Mouse (Mus musculus): ENCODE data around the gene Dis3l. TPM values are rescaled to one million over a fixed set of nuclear protein-coding genes. Genes with fewer than 3 reads are reported as not detected.

Gene Dis3l
- polyA plus RNA-seq, 1 experiment from 2014 or later: 17.6 TPM

DNA sequence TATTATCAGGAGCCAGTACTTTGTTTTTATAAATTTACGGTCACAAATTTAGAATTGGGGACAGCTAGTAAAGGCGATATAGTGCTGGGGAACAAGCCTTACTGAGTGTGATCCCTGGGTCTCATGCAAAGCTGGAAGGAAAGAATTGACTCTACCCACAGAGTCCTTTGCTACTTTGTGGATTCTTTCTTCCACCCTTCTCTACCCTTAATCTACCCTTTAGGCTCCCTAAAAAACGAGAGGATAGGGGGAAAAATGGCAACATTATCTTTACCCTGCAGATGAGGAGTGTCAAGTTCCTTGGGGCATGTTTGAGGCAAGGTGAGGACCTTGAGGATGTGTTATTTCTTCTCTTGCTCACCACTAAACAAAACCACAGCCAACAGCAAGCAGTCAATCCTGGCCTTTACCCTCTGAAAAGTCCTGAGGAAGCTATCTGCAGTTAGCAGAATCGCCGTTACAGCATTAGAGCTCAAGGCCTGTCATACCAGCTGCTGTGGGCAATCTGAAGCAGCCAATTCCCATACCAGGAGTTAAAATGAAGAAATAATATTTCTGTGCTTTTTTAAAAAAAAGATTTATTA is 58.6 kb downstream of the Dis3l start:
- Histone ChIP-seq H3K27ac (ENCODE audit: low read length) (no peak overlapping the region), H3K27me3 (ENCODE audit: control insufficient read depth, insufficient read depth, low read length) (no peaks in the 10 kb centered on the region), H3K9me3 (replicated peaks; ENCODE audit: control insufficient read depth, low read length) (no peaks in the 10 kb centered on the region), H3K4me2 (ENCODE audit: low read depth, low read length) (peak overlapping the region; percentile 79), H3K4me1 (ENCODE audit: control insufficient read depth, insufficient read depth, low read length) (peaks cover 7% of the 10 kb centered on the region; the same call in 1 of the 2 replicates), H3K4me3 (replicated peaks; ENCODE audit: low read length) (peak overlapping the region; percentile 74), H3K36me3 (ENCODE audit: control insufficient read depth, insufficient read depth, low read length) (no peaks in the 10 kb centered on the region), H3K9ac (ENCODE audit: low read length) (peak overlapping the region; percentile 97)
- ATAC-seq (ENCODE audit: insufficient read depth, low FRiP score): no peak
- 50% methylated on average over 5 of the region's 5 CpGs for WGBS

DNA sequence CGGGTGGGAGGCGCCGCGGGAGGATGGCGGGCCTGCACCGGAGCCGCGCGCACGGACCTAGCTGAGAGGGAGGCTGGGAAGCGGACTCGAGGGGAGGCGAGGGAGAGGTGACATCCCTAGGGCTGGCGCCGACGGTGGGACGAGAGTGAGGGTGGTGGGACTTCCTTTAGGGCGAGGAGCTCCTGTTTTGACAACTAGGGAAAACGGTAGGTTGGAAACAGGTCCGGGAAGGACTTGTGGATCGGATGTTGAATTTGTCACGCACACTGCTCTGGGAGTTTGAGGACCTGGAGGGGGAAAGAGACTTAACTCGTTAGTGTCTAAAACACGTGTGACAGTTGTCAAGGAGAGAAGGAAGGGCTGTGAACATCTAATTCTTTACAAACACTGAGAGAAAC is 59.3 kb downstream of the Dis3l start:
- Histone ChIP-seq H3K4me3 (replicated peaks; ENCODE audit: low read length) (peak overlapping the region; percentile 74), H3K9me3 (replicated peaks; ENCODE audit: control insufficient read depth, low read length) (no peaks in the 10 kb centered on the region), H3K4me1 (ENCODE audit: control insufficient read depth, insufficient read depth, low read length) (peaks cover 7% of the 10 kb centered on the region; the same call in 1 of the 2 replicates), H3K36me3 (ENCODE audit: control insufficient read depth, insufficient read depth, low read length) (no peaks in the 10 kb centered on the region), H3K27me3 (ENCODE audit: control insufficient read depth, insufficient read depth, low read length) (no peaks in the 10 kb centered on the region), H3K4me2 (ENCODE audit: low read depth, low read length) (peak overlapping the region; percentile 79), H3K27ac (ENCODE audit: low read length) (peak overlapping the region; percentile 92), H3K9ac (ENCODE audit: low read length) (peak overlapping the region; percentile 97)
- whole genome bisulfite sequencing: 0% methylated on average over 24 of the region's 24 CpGs
- ATAC-seq (ENCODE audit: insufficient read depth, low FRiP score): peak; percentile 86

DNA sequence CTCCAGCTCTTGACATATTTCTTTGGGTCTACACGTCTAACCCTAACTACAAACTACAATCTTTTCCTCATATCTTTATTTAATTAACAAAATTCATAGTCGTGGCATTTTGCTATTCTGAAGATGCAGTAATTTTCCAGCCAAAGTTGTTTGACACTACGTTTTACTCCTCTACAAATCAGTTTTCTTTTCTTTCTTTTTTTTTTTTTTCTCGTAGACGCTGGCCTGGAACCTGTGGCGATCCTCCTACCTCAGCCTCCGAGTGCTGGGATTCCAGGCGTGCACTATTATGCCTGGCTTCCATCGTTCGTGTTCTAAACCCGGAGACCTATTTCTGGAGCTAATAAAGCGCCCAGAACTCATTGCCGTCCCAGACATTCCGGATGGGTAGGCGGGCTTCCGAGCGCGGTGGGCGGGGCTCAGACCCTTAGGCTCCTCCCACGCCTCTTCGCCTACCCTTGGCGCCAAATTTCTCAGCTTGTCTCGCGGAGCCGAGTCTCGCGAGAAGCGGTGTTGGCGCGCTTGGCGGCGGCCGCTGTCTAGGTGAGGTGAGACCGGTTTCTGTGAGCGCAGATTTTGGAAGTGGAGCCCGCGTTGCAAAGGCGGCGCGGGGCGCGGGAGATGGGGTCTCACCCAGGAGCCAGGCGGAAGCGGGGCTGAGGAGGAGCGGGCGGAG is 59.8 kb downstream of the Dis3l start, which contains the start of gene Tipin:
Gene Tipin (plus strand): TSS at position 477 of the 676 bp plus-strand sequence.
- Histone ChIP-seq H3K9me3 (replicated peaks; ENCODE audit: control insufficient read depth, low read length) (no peaks in the 10 kb centered on the region), H3K4me3 (replicated peaks; ENCODE audit: low read length) (peak within 1 kb of the TSS; percentile 74), H3K27me3 (ENCODE audit: control insufficient read depth, insufficient read depth, low read length) (no peaks in the 10 kb centered on the region), H3K27ac (ENCODE audit: low read length) (peak within 1 kb of the TSS; percentile 92), H3K36me3 (ENCODE audit: control insufficient read depth, insufficient read depth, low read length) (no peaks in the 10 kb centered on the region), H3K4me1 (ENCODE audit: control insufficient read depth, insufficient read depth, low read length) (peaks cover 7% of the 10 kb centered on the region; the same call in 1 of the 2 replicates), H3K9ac (ENCODE audit: low read length) (peak within 1 kb of the TSS; percentile 97), H3K4me2 (ENCODE audit: low read depth, low read length) (peak within 1 kb of the TSS; percentile 79)
- peak; percentile 96 for ATAC-seq (ENCODE audit: insufficient read depth, low FRiP score)
- WGBS: 2% methylated on average over 46 of the region's 46 CpGs

DNA sequence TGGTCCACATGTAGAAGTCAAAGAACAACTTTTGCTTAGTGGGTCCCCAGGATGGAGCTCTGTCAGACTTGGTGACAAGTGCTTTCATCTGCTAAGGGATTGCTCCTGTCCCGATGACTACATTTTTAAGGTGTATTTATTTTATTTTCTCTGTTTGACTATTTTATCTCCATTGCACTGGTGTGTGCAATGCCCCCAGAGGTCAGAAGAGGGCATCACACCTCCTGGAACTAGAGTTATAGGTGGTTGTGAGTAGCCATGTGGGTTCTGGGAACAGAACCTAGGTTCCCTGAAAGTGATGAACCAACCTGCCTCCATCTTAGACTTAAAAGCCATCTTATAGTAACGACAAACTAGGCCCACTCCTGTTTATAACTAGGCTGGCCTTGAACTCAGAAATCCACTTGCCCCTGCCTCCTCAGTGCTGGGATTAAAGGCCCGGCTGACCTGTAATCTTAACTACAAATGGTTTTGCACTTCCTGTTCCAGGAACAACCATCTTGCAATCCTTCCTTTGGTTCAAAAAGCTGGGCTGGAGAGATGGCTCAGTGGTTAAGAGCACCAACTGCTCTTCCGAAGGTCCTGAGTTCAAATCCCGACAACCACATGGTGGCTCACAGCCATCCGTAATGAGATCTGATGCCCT is 62.3 kb downstream of the Dis3l start:
- Histone ChIP-seq H3K4me2 (ENCODE audit: low read depth, low read length) (no peak overlapping the region), H3K4me1 (ENCODE audit: control insufficient read depth, insufficient read depth, low read length) (peaks cover 7% of the 10 kb centered on the region; the same call in 1 of the 2 replicates), H3K9me3 (replicated peaks; ENCODE audit: control insufficient read depth, low read length) (no peaks in the 10 kb centered on the region), H3K27me3 (ENCODE audit: control insufficient read depth, insufficient read depth, low read length) (no peaks in the 10 kb centered on the region), H3K36me3 (ENCODE audit: control insufficient read depth, insufficient read depth, low read length) (no peaks in the 10 kb centered on the region), H3K9ac (ENCODE audit: low read length) (no peak overlapping the region), H3K27ac (ENCODE audit: low read length) (no peak overlapping the region), H3K4me3 (replicated peaks; ENCODE audit: low read length) (no peak overlapping the region)
- no peak for ATAC-seq (ENCODE audit: insufficient read depth, low FRiP score)
- 87% methylated on average over 6 of the region's 6 CpGs for WGBS

DNA sequence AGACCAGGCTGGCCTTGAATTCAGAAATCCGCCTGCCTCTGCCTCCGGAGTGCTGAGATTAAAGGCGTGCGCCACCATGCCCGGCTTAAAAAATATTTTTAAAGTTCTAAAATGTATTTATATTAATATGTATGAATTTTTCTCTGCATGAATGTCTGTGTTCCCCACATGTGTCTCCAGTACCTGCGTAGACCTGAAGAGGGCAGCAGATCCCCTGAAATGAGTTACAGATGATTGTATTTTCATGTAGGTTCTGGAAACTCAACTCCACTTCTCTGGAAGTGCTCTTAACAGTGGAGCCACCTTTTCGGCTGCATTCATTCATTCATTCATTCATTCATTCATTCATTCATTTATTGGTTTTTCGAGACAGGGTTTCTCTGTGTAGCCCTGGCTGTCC is 63.4 kb downstream of the Dis3l start:
- WGBS: 68% methylated on average over 8 of the region's 8 CpGs
- Histone ChIP-seq H3K4me2 (ENCODE audit: low read depth, low read length) (no peak overlapping the region), H3K4me1 (ENCODE audit: control insufficient read depth, insufficient read depth, low read length) (peaks cover 7% of the 10 kb centered on the region; the same call in 1 of the 2 replicates), H3K9me3 (replicated peaks; ENCODE audit: control insufficient read depth, low read length) (no peaks in the 10 kb centered on the region), H3K4me3 (replicated peaks; ENCODE audit: low read length) (no peak overlapping the region), H3K9ac (ENCODE audit: low read length) (no peak overlapping the region), H3K36me3 (ENCODE audit: control insufficient read depth, insufficient read depth, low read length) (no peaks in the 10 kb centered on the region), H3K27ac (ENCODE audit: low read length) (no peak overlapping the region), H3K27me3 (ENCODE audit: control insufficient read depth, insufficient read depth, low read length) (no peaks in the 10 kb centered on the region)
- no peak for ATAC-seq (ENCODE audit: insufficient read depth, low FRiP score)

DNA sequence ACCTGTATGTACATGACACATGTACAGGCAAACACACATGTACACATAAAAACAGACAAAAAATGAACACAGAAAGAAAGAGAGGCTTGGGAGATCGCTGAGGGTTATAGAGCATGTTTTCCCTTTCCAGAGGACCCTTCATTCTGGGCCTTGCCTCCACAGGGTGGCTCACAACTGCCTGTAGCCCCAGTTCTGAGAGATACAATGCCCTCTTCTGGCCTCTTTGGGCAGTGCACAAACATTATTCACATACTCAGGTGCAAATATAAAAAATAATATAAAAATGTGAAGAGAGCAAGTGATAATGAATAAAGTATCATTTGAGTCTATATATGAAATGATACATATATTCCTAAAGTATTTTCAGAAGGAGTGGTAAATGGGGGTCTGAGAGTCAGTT is 66.2 kb downstream of the Dis3l start:
- 71% methylated on average over 1 of the region's 1 CpGs for WGBS
- Histone ChIP-seq H3K27me3 (ENCODE audit: control insufficient read depth, insufficient read depth, low read length) (no peaks in the 10 kb centered on the region), H3K9ac (ENCODE audit: low read length) (no peak overlapping the region), H3K4me3 (replicated peaks; ENCODE audit: low read length) (no peak overlapping the region), H3K27ac (ENCODE audit: low read length) (no peak overlapping the region), H3K4me2 (ENCODE audit: low read depth, low read length) (no peak overlapping the region), H3K4me1 (ENCODE audit: control insufficient read depth, insufficient read depth, low read length) (no peaks in the 10 kb centered on the region), H3K36me3 (ENCODE audit: control insufficient read depth, insufficient read depth, low read length) (no peaks in the 10 kb centered on the region), H3K9me3 (replicated peaks; ENCODE audit: control insufficient read depth, low read length) (no peaks in the 10 kb centered on the region)
- no peak for ATAC-seq (ENCODE audit: insufficient read depth, low FRiP score)

DNA sequence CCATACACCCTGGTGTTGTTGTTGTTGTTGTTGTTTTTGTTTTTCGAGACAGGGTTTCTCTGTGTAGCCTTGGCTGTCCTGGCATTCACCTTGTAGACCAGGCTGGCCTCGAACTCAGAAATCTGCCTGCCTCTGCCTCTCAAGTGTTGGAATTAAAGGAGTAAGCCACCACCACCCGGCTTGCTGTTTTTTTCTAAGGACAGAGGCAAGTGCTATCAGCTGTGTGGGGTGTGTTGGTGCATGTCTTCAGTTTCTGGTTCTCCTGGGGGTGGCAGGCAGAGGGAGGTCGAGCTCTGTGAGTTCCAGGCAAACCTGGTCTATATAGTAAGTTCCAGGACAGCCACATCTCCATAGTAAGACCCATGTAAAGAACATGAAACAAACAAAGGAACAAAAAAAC is 66.8 kb downstream of the Dis3l start:
- Histone ChIP-seq H3K27me3 (ENCODE audit: control insufficient read depth, insufficient read depth, low read length) (no peaks in the 10 kb centered on the region), H3K4me2 (ENCODE audit: low read depth, low read length) (no peak overlapping the region), H3K4me3 (replicated peaks; ENCODE audit: low read length) (no peak overlapping the region), H3K4me1 (ENCODE audit: control insufficient read depth, insufficient read depth, low read length) (no peaks in the 10 kb centered on the region), H3K9me3 (replicated peaks; ENCODE audit: control insufficient read depth, low read length) (no peaks in the 10 kb centered on the region), H3K27ac (ENCODE audit: low read length) (no peak overlapping the region), H3K36me3 (ENCODE audit: control insufficient read depth, insufficient read depth, low read length) (no peaks in the 10 kb centered on the region), H3K9ac (ENCODE audit: low read length) (no peak overlapping the region)
- ATAC-seq (ENCODE audit: insufficient read depth, low FRiP score): no peak
- 78% methylated on average over 4 of the region's 4 CpGs for WGBS

DNA sequence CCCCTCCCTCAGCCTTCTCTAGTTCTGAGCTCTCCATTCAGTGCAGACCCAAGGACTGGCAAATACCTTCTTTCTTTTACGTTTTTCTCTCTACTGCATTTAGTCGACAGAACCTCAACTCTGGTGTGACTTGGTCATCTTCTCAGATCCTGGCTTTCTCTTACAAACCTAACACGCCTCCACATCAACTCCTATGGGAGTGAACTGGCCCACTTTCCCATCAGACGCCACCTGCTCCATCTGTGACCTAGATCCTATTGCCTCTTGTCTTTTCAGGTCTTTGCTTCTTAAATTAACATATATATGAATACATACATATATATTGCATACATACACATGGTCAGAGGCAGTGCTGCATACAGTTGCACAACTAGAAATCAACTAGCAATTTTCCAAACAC is 67.3 kb downstream of the Dis3l start:
- no peak overlapping the region for H3K9ac ChIP-seq (ENCODE audit: low read length)
- H3K4me2 ChIP-seq (ENCODE audit: low read depth, low read length): no peak overlapping the region
- no peaks in the 10 kb centered on the region for H3K9me3 ChIP-seq (replicated peaks; ENCODE audit: control insufficient read depth, low read length)
- H3K36me3 ChIP-seq (ENCODE audit: control insufficient read depth, insufficient read depth, low read length): no peaks in the 10 kb centered on the region
- H3K4me1 ChIP-seq (ENCODE audit: control insufficient read depth, insufficient read depth, low read length): no peaks in the 10 kb centered on the region
- WGBS: 74% methylated on average over 4 of the region's 4 CpGs
- H3K4me3 ChIP-seq (replicated peaks; ENCODE audit: low read length): no peak overlapping the region
- no peak for ATAC-seq (ENCODE audit: insufficient read depth, low FRiP score)
- no peaks in the 10 kb centered on the region for H3K27me3 ChIP-seq (ENCODE audit: control insufficient read depth, insufficient read depth, low read length)
- H3K27ac ChIP-seq (ENCODE audit: low read length): no peak overlapping the region

DNA sequence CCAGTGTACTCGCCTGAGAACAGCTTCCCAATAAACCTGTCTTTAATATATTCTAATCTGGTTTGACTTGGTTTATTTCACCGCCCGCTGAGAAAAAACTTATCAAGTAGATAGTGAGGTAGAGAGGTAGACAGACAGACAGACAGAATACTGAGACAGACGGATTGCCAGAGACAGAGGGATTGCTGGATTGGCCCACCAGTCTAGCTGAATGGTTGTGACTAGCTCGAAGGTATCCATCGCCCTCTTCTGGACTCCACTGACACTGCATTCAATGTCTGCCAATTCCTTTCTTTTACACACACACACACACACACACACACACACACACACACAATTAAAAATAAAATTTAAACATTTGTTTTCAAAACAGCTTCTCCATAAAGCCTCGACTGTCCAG is 68.5 kb downstream of the Dis3l start:
- H3K27ac ChIP-seq (ENCODE audit: low read length): no peak overlapping the region
- H3K36me3 ChIP-seq (ENCODE audit: control insufficient read depth, insufficient read depth, low read length): no peaks in the 10 kb centered on the region
- no peak overlapping the region for H3K4me2 ChIP-seq (ENCODE audit: low read depth, low read length)
- no peaks in the 10 kb centered on the region for H3K27me3 ChIP-seq (ENCODE audit: control insufficient read depth, insufficient read depth, low read length)
- no peak overlapping the region for H3K9ac ChIP-seq (ENCODE audit: low read length)
- WGBS: 38% methylated on average over 7 of the region's 7 CpGs
- no peak for ATAC-seq (ENCODE audit: insufficient read depth, low FRiP score)
- no peaks in the 10 kb centered on the region for H3K4me1 ChIP-seq (ENCODE audit: control insufficient read depth, insufficient read depth, low read length)
- no peaks in the 10 kb centered on the region for H3K9me3 ChIP-seq (replicated peaks; ENCODE audit: control insufficient read depth, low read length)
- no peak overlapping the region for H3K4me3 ChIP-seq (replicated peaks; ENCODE audit: low read length)

All from stomach, embryonic 16.5 days (tissue).